Mouse (Mus musculus) hindbrain, embryonic 13.5 days (tissue): Measurements from ENCODE around the gene Gucy2d. TPM values are rescaled to one million over a fixed set of nuclear protein-coding genes. Genes with fewer than 3 reads are reported as not detected.
A peak's percentile ranks its signal among the peaks of the same experiment; 100 is the strongest.

Source experiments
- ATAC-seq: fragments of 200-750 bp; cut with Nextera tagmentation; 2 replicates; pipeline ENCODE4 v1.8.0; 2017; ENCODE audit warnings: moderate TSS enrichment; ENCODE audit not compliant: low FRiP score
- H3K27ac ChIP-seq: fragments of 300-500 bp; sonication (generic); 2 replicates; pipeline ENCODE4 v1.5.1; 2015; ENCODE audit warnings: inconsistent platforms, mild to moderate bottlenecking, moderate library complexity
- H3K27me3 ChIP-seq: fragments of 300-500 bp; sonication (generic); 2 replicates; pipeline ENCODE4 v1.6.1; 2015; ENCODE audit warnings: mild to moderate bottlenecking, inconsistent platforms
- H3K36me3 ChIP-seq: fragments of 300-500 bp; sonication (generic); 2 replicates; pipeline ENCODE4 v1.6.1; 2015; ENCODE audit warnings: mild to moderate bottlenecking, inconsistent platforms
- H3K4me1 ChIP-seq: fragments of 300-500 bp; sonication (generic); replicated peaks from 2 replicates; pipeline ENCODE4 v1.6.1; 2015; ENCODE audit warnings: inconsistent platforms
- H3K4me2 ChIP-seq: fragments of 300-500 bp; sonication (generic); 2 replicates; pipeline ENCODE4 v1.6.1; 2015; ENCODE audit warnings: inconsistent platforms, mild to moderate bottlenecking, moderate library complexity
- H3K4me3 ChIP-seq: fragments of 300-500 bp; sonication (generic); 2 replicates; pipeline ENCODE4 v1.5.1; 2015; ENCODE audit warnings: mild to moderate bottlenecking, inconsistent platforms
- H3K9ac ChIP-seq: fragments of 300-500 bp; sonication (generic); 2 replicates; pipeline ENCODE4 v1.6.1; 2015; ENCODE audit warnings: mild to moderate bottlenecking, inconsistent platforms
- H3K9me3 ChIP-seq: fragments of 300-500 bp; sonication (generic); 2 replicates; pipeline ENCODE4 v1.6.1; 2016; ENCODE audit warnings: inconsistent platforms
- WGBS: fragments of 180-500 bp; shearing (Covaris S2); methylation state at CpG from one replicate; pipeline ENCODE4 v1.1.7; 2015; 5-methylcytosine and 5-hydroxymethylcytosine counted together
- polyA plus RNA-seq: library from polyadenylated mRNA; unstranded; fragments of >200 nt; fragmentation: Nextera tagmentation; extraction: Ambion mirVana; gene quantifications from 2 replicates; pipeline ENCODE4 v1.2.1, GENCODE M21; 2015

Gene Gucy2d
- polyA plus RNA-seq, 1 experiment from 2014 or later, result 0.10 TPM

GRCm38 (mm10) chr7:98449696-98450095 lies 9.5 kb downstream of the Gucy2d start:
- Histone ChIP-seq H3K27ac (no peak overlapping the region), H3K36me3 (no peaks in the 10 kb centered on the region), H3K27me3 (no peaks in the 10 kb centered on the region), H3K4me3 (no peak overlapping the region), H3K4me1 (no peaks in the 10 kb centered on the region), H3K9me3 (no peaks in the 10 kb centered on the region), H3K9ac (no peak overlapping the region), H3K4me2 (no peak overlapping the region)
- WGBS, result 90% methylated on average over 9 of the region's 9 CpGs
- no peak for ATAC-seq

- H3K9ac ChIP-seq, result no peak overlapping the region
- no peak overlapping the region for H3K4me2 ChIP-seq
- no peaks in the 10 kb centered on the region for H3K9me3 ChIP-seq
- H3K36me3 ChIP-seq, result no peaks in the 10 kb centered on the region
- H3K27me3 ChIP-seq, result no peaks in the 10 kb centered on the region
- no peak for ATAC-seq
- no peak overlapping the region for H3K4me3 ChIP-seq
- 75% methylated on average over 10 of the region's 10 CpGs for WGBS
- no peak overlapping the region for H3K27ac ChIP-seq
- H3K4me1 ChIP-seq, result 0 out of 2 replicates have a peak, but pooled peaks cover 2% of the 10 kb centered on the region
Observed at GRCm38 (mm10) chr7:98454397-98455120, 14.3 kb downstream of the Gucy2d start.

GRCm38 (mm10) chr7:98460319-98460718 lies 20.1 kb downstream of the Gucy2d start:
- Histone ChIP-seq H3K36me3 (no peaks in the 10 kb centered on the region), H3K4me3 (no peak overlapping the region), H3K9me3 (no peaks in the 10 kb centered on the region), H3K27me3 (no peaks in the 10 kb centered on the region), H3K27ac (no peak overlapping the region), H3K4me2 (no peak overlapping the region), H3K9ac (no peak overlapping the region), H3K4me1 (no peaks in the 10 kb centered on the region; the same call in 1 of the 2 replicates)
- ATAC-seq, result no peak
- WGBS, result 74% methylated on average over 7 of the region's 7 CpGs

DNA sequence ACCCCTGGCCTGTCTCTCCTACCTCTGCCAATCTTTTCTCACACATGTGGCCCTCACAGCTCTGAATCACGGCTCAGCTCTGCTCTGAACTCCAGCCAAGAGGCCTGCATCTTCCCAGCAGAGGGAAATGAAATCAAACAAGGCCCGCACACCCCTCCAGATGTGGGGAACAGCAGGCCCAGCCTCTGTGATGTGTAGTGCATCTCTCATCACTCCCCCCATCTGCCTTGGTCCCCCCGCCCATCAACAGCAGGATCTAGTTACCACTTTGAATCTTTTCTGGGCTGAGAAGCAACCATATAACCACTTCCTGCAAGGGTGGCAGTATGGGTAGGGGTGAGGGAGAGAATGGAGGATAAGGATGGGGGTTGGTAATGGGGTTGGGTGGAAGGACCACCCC lies 28.9 kb downstream of the Gucy2d start:
- H3K9ac ChIP-seq, result no peak overlapping the region
- H3K4me2 ChIP-seq, result no peak overlapping the region
- WGBS, result 68% methylated on average over 3 of the region's 3 CpGs
- no peak overlapping the region for H3K27ac ChIP-seq
- H3K4me3 ChIP-seq, result no peak overlapping the region
- no peaks in the 10 kb centered on the region for H3K36me3 ChIP-seq
- no peak for ATAC-seq
- H3K9me3 ChIP-seq, result no peaks in the 10 kb centered on the region
- no peaks in the 10 kb centered on the region for H3K27me3 ChIP-seq
- H3K4me1 ChIP-seq, result no peaks in the 10 kb centered on the region

GRCm38 (mm10) chr7:98472529-98472928 lies 32.3 kb downstream of the Gucy2d start:
- H3K4me2 ChIP-seq, result no peak overlapping the region
- no peaks in the 10 kb centered on the region for H3K9me3 ChIP-seq
- no peaks in the 10 kb centered on the region for H3K4me1 ChIP-seq
- H3K36me3 ChIP-seq, result no peaks in the 10 kb centered on the region
- H3K27me3 ChIP-seq, result no peaks in the 10 kb centered on the region
- no peak for ATAC-seq
- 90% methylated on average over 2 of the region's 2 CpGs for WGBS
- H3K4me3 ChIP-seq, result no peak overlapping the region
- no peak overlapping the region for H3K27ac ChIP-seq
- no peak overlapping the region for H3K9ac ChIP-seq

DNA sequence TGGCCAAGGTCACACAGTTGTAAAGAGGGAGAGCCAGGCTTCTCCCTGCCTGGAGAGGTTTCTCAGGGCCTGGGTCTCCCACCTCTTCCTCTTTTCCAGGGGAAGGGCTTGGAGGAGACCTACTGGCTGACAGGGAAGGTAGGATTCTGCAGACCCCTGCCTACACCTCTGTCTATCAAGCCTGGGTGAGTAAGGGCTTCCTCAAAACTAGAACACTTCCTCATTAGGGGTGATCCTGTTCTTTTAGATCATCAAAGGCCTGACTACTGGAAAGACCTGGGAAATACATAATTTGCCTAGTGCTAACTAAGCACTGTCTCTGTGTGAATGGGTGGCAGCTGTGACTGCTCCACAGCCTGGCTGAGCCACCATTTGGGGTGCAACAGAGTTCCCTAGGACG lies 34.3 kb downstream of the Gucy2d start:
- Histone ChIP-seq H3K27ac (no peak overlapping the region), H3K4me1 (no peaks in the 10 kb centered on the region)
- WGBS, result 100% methylated on average over 1 of the region's 1 CpGs

GRCm38 (mm10) chr7:98477153-98477552 lies 36.9 kb downstream of the Gucy2d start:
- no peak for ATAC-seq
- peaks cover 4% of the 10 kb centered on the region; the same call in 1 of the 2 replicates for H3K4me1 ChIP-seq
- H3K27me3 ChIP-seq, result peaks cover 6% of the 10 kb centered on the region; the same call in 1 of the 2 replicates
- H3K36me3 ChIP-seq, result no peaks in the 10 kb centered on the region
- H3K27ac ChIP-seq, result no peak overlapping the region
- no peak overlapping the region for H3K4me3 ChIP-seq
- H3K9ac ChIP-seq, result no peak overlapping the region
- H3K4me2 ChIP-seq, result no peak overlapping the region
- 82% methylated on average over 4 of the region's 4 CpGs for whole genome bisulfite sequencing
- H3K9me3 ChIP-seq, result no peaks in the 10 kb centered on the region

More for the DNA sequence above, 34.3 kb downstream of the Gucy2d start:
- no peak overlapping the region for H3K4me2 ChIP-seq
- no peaks in the 10 kb centered on the region for H3K27me3 ChIP-seq
- no peak overlapping the region for H3K9ac ChIP-seq
- no peak for ATAC-seq
- no peak overlapping the region for H3K4me3 ChIP-seq
- no peaks in the 10 kb centered on the region for H3K9me3 ChIP-seq
- no peaks in the 10 kb centered on the region for H3K36me3 ChIP-seq

DNA sequence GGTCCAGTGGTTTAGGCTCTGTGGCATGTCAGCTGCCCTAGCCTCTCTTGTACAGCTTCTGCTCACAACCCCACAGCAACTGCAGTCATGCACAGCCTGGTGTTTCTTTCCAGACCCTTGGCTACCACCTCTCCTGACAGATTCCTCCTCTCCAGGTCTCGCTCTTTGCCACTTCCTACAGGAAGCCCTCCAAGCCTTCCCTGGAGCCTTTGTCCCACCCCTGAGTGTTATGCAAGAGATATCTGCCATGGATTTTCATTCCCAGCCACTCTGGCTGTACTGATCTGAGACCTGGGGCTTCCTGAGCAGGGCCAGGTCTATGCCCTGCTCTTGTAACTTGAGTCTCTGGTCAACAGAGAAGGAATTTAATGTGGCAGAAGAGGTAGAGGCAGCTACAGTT lies 40.3 kb downstream of the Gucy2d start:
- 90% methylated on average over 1 of the region's 1 CpGs for WGBS

GRCm38 (mm10) chr7:98481066-98481734 lies 41.0 kb downstream of the Gucy2d start:
- peak; percentile 37 for ATAC-seq
- H3K9ac ChIP-seq, result no peak overlapping the region
- peaks cover 13% of the 10 kb centered on the region for H3K4me1 ChIP-seq
- H3K27me3 ChIP-seq, result peaks cover 15% of the 10 kb centered on the region; the same call in 1 of the 2 replicates
- no peaks in the 10 kb centered on the region for H3K9me3 ChIP-seq
- H3K36me3 ChIP-seq, result no peaks in the 10 kb centered on the region
- WGBS, result 5% methylated on average over 9 of the region's 9 CpGs
- no peak overlapping the region for H3K27ac ChIP-seq
- no peak overlapping the region for H3K4me3 ChIP-seq
- H3K4me2 ChIP-seq, result no peak overlapping the region

More for the DNA sequence above, 40.3 kb downstream of the Gucy2d start:
- Histone ChIP-seq H3K9me3 (no peaks in the 10 kb centered on the region), H3K27ac (no peak overlapping the region), H3K9ac (no peak overlapping the region), H3K27me3 (peaks cover 15% of the 10 kb centered on the region; the same call in 1 of the 2 replicates), H3K4me2 (no peak overlapping the region), H3K4me3 (no peak overlapping the region), H3K4me1 (peaks cover 11% of the 10 kb centered on the region), H3K36me3 (no peaks in the 10 kb centered on the region)
- no peak for ATAC-seq

DNA sequence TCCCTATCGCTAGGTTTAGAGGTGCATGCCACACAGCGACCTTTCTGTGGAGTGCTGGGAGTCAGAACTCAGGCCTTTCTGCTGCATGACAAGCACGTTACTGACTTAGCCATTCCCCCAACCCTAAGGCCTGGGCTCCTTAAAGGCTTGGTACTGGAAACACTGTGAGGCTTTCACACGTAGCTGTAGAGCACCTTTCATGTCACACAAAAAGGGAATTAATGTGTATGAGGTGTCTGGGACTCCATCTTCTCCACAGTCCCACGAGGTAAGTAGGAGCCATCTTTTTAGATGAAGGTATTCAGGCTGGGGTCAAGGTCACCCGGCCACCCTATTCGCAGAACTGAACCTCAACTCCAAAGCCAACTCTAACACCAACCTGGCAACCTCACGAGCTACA lies 41.6 kb downstream of the Gucy2d start:
- Histone ChIP-seq H3K4me2 (no peak overlapping the region), H3K9me3 (no peaks in the 10 kb centered on the region), H3K9ac (no peak overlapping the region), H3K4me1 (peaks cover 19% of the 10 kb centered on the region), H3K4me3 (no peak overlapping the region), H3K27me3 (peaks cover 15% of the 10 kb centered on the region; the same call in 1 of the 2 replicates), H3K27ac (no peak overlapping the region), H3K36me3 (no peaks in the 10 kb centered on the region)
- WGBS, result 91% methylated on average over 8 of the region's 8 CpGs
- no peak for ATAC-seq

DNA sequence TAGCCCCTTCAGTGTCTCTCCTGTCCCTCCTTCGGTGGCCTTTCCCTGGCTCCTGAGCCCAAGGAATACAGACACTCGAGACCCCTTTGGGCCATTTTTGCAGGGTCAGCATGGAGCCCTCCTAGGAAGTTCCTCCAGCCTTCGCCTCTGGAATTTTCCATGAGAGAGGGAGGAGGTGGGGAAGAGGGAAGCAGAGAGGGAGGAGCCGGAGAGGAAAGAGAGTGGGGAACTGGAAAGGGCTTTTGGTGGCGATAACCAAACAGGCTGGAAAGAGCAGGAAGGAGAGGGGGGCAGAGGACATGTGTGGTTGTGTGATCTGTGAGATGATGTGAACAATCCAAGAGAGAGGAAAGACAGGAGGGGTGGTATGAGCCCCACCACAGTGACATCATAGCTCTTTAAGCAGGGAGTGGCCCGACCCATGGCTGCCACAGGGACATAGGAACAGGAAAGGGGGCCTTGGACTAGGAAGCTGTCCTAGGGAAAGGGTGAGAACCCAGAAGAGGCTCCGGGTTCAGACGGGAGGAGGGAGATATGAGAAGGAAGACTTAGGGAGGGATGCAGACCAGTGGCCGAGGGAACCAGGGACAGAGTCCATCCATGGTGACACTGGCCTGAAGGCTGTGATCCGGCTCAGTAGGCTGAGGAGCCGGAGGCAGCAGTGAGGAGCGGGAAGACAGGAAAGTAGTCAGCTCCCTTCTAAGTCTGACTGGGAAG lies 42.5 kb downstream of the Gucy2d start:
- Histone ChIP-seq H3K27ac (no peak overlapping the region), H3K36me3 (no peaks in the 10 kb centered on the region), H3K4me2 (no peak overlapping the region), H3K4me1 (peaks cover 20% of the 10 kb centered on the region), H3K4me3 (no peak overlapping the region), H3K27me3 (peaks cover 15% of the 10 kb centered on the region; the same call in 1 of the 2 replicates), H3K9me3 (no peaks in the 10 kb centered on the region), H3K9ac (no peak overlapping the region)
- ATAC-seq, result no peak
- WGBS, result 57% methylated on average over 12 of the region's 12 CpGs

GRCm38 (mm10) chr7:98483268-98483607 lies 43.0 kb downstream of the Gucy2d start:
- 45% methylated on average over 8 of the region's 8 CpGs for WGBS
- ATAC-seq, result no peak
- Histone ChIP-seq H3K4me3 (no peak overlapping the region), H3K27ac (no peak overlapping the region), H3K36me3 (no peaks in the 10 kb centered on the region), H3K9ac (no peak overlapping the region), H3K9me3 (no peaks in the 10 kb centered on the region), H3K4me2 (no peak overlapping the region), H3K27me3 (peaks cover 16% of the 10 kb centered on the region; the same call in 1 of the 2 replicates), H3K4me1 (peaks cover 20% of the 10 kb centered on the region)
